Mouse (Mus musculus): ENCODE results near the gene Fam71a. TPM values are rescaled to one million over a fixed set of nuclear protein-coding genes. Genes with fewer than 3 reads are reported as not detected.
"Not testable (repeated sequence)": the region's sequence is repeated elsewhere in the genome, so short reads cannot be mapped to it uniquely, and the experiment has no call there.

The Fam71a gene
- polyA plus RNA-seq, 1 experiment = not detected

GRCm38 (mm10) chr1:191154314-191154713, 10.3 kb downstream of the Fam71a start:
- no peaks in the 10 kb centered on the region for H3K36me3 ChIP-seq (ENCODE audit: control insufficient read depth, insufficient read depth)
- no peaks in the 10 kb centered on the region for H3K79me3 ChIP-seq (ENCODE audit: low read depth)
- TF ChIP-seq MYOD1 (IDR thresholded peaks at IDR 0.05; ENCODE audit: control insufficient read depth, insufficient read length, low read depth) (no peak), MYOG (IDR thresholded peaks at IDR 0.05; ENCODE audit: control insufficient read depth, extremely low read depth, insufficient read length) (no peak), CTCF (IDR thresholded peaks at IDR 0.05; ENCODE audit: control insufficient read depth, insufficient read depth, insufficient read length) (no peak), USF1 (IDR thresholded peaks at IDR 0.05; ENCODE audit: low read depth) (no peak), CEBPB (IDR thresholded peaks at IDR 0.05; ENCODE audit: low read depth) (no peak), MAX (IDR thresholded peaks at IDR 0.05) (no peak), FOSL1 (IDR thresholded peaks at IDR 0.05; ENCODE audit: insufficient read depth, low read length, poor library complexity, severe bottlenecking) (no peak)
- H3ac ChIP-seq (ENCODE audit: control insufficient read depth, insufficient read length, low read depth) = no peak overlapping the region
- H3K4me3 ChIP-seq (ENCODE audit: insufficient read depth, poor library complexity, severe bottlenecking) = no peak overlapping the region
- no peaks in the 10 kb centered on the region for H3K79me2 ChIP-seq (ENCODE audit: control insufficient read depth, insufficient read depth)
- peaks cover 16% of the 10 kb centered on the region for H3K27me3 ChIP-seq (ENCODE audit: control insufficient read depth, insufficient read depth, insufficient read length)

DNA sequence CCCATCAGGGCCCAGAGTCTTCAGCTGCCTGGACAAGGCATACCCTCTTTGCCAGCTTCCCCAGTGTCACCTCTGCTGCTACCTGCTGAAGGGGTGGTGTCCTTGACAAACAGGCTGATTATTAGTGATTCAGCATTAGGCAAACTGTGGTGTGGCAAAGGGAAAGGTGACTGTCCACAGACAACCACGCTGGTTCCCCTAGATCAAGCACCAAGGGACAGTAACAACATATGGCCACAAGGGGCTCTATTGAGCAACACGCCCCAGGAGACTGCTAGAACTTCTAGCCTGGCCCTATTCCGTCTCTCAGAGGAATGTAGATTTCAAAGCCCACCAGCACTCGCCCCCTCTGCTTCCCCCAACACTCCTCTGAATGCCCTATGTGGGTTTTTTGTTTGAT, 11.6 kb downstream of the Fam71a start:
- Histone ChIP-seq H3K36me3 (ENCODE audit: control insufficient read depth, insufficient read depth) (no peaks in the 10 kb centered on the region), H3K79me3 (ENCODE audit: low read depth) (no peaks in the 10 kb centered on the region), H3K79me2 (ENCODE audit: control insufficient read depth, insufficient read depth) (no peaks in the 10 kb centered on the region), H3ac (ENCODE audit: control insufficient read depth, insufficient read length, low read depth) (no peak overlapping the region), H3K4me3 (ENCODE audit: insufficient read depth, poor library complexity, severe bottlenecking) (no peak overlapping the region), H3K27me3 (ENCODE audit: control insufficient read depth, insufficient read depth, insufficient read length) (peaks cover 16% of the 10 kb centered on the region)
- TF ChIP-seq USF1 (IDR thresholded peaks at IDR 0.05; ENCODE audit: low read depth) (no peak), FOSL1 (IDR thresholded peaks at IDR 0.05; ENCODE audit: insufficient read depth, low read length, poor library complexity, severe bottlenecking) (no peak), CTCF (IDR thresholded peaks at IDR 0.05; ENCODE audit: control insufficient read depth, insufficient read depth, insufficient read length) (peak; percentile 43), MYOD1 (IDR thresholded peaks at IDR 0.05; ENCODE audit: control insufficient read depth, insufficient read length, low read depth) (no peak), MYOG (IDR thresholded peaks at IDR 0.05; ENCODE audit: control insufficient read depth, extremely low read depth, insufficient read length) (no peak), CEBPB (IDR thresholded peaks at IDR 0.05; ENCODE audit: low read depth) (peak; percentile 37), MAX (IDR thresholded peaks at IDR 0.05) (no peak)

DNA sequence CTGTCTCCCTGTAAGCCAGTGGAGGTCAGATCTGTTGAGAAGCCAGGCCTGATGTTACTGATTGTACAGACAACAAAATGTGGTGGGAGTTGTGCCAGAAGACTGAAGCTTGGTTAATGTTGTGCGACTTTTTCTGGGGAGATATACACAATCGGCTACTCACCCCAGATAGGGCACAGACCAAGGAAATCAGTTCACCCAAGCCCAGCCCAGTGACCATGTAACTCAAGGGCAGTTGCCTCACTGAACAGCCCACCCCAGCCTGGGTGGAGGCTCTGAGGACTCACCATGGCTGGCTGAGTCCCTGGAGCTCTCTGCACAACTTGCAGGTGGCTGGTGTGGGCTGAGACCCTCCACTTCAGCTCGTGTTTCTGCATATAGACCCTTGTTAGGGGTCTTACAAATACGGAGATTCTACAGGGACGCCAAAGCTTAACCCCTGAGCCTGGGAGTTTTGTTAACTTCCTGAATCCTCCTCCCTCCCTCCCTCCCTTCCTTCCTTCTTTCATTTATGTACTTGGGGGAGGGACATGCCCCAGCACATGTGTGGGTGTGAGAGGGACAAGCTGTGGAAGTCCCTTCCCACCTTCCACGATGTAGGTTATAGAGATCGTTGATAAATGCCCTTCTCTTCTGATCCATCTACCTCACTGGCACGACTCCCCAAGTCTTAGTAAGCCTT, 13.6 kb downstream of the Fam71a start:
- Histone ChIP-seq H3K79me3 (ENCODE audit: low read depth) (no peaks in the 10 kb centered on the region), H3K79me2 (ENCODE audit: control insufficient read depth, insufficient read depth) (no peaks in the 10 kb centered on the region), H3K36me3 (ENCODE audit: control insufficient read depth, insufficient read depth) (no peaks in the 10 kb centered on the region), H3K27me3 (ENCODE audit: control insufficient read depth, insufficient read depth, insufficient read length) (peaks cover 16% of the 10 kb centered on the region), H3ac (ENCODE audit: control insufficient read depth, insufficient read length, low read depth) (no peak overlapping the region), H3K4me3 (ENCODE audit: insufficient read depth, poor library complexity, severe bottlenecking) (no peak overlapping the region)
- TF ChIP-seq MAX (IDR thresholded peaks at IDR 0.05) (no peak), MYOD1 (IDR thresholded peaks at IDR 0.05; ENCODE audit: control insufficient read depth, insufficient read length, low read depth) (no peak), CTCF (IDR thresholded peaks at IDR 0.05; ENCODE audit: control insufficient read depth, insufficient read depth, insufficient read length) (no peak), FOSL1 (IDR thresholded peaks at IDR 0.05; ENCODE audit: insufficient read depth, low read length, poor library complexity, severe bottlenecking) (no peak), MYOG (IDR thresholded peaks at IDR 0.05; ENCODE audit: control insufficient read depth, extremely low read depth, insufficient read length) (no peak), USF1 (IDR thresholded peaks at IDR 0.05; ENCODE audit: low read depth) (no peak), CEBPB (IDR thresholded peaks at IDR 0.05; ENCODE audit: low read depth) (no peak)

DNA sequence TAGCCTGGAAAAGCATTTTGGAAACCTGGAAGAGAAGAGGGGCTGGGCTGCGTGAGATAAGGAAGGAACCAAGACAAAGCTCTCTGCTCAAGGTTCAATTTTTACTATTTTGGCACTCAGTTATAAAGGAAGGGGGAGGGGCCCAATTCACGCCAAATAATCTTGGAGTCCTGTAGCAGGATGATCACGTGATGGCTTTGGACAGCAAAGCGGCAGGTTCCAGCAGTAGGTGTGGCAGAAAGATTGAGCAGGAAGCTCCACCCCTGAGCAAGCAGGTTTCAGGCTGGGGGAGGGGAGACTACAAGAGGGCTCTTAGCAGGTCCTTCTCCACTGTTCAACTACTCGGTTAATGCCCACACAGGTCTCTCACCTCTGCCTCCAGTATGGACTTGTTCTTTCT, 15.1 kb downstream of the Fam71a start:
- not testable (repeated sequence) for H3K4me3 ChIP-seq (ENCODE audit: insufficient read depth, poor library complexity, severe bottlenecking); H3K36me3 ChIP-seq (ENCODE audit: control insufficient read depth, insufficient read depth); H3K79me2 ChIP-seq (ENCODE audit: control insufficient read depth, insufficient read depth); H3ac ChIP-seq (ENCODE audit: control insufficient read depth, insufficient read length, low read depth); H3K79me3 ChIP-seq (ENCODE audit: low read depth)
- peaks cover 16% of the 10 kb centered on the region for H3K27me3 ChIP-seq (ENCODE audit: control insufficient read depth, insufficient read depth, insufficient read length)

DNA sequence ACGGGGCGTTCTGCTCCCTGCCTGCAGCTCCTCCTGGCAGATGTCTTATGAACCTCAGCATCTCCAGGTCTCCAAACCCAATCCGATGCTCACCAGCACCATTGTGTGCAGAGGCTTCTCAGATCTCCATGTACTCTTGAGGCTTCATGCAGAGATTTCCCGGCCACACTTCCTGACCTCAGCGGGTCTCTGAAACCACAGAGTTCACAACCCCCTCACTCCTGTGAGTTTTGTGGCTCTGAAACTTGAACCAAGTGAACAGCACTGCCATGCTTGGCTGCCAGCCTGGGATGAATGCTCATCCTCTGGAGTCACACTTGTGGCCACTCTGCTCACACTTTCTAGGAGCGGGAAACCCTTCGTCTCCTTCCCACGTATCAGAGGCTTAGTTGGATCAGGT, 23.6 kb downstream of the Fam71a start:
- Histone ChIP-seq H3K79me2 (ENCODE audit: control insufficient read depth, insufficient read depth) (no peaks in the 10 kb centered on the region), H3K4me3 (ENCODE audit: insufficient read depth, poor library complexity, severe bottlenecking) (no peak overlapping the region), H3ac (ENCODE audit: control insufficient read depth, insufficient read length, low read depth) (no peak overlapping the region), H3K27me3 (ENCODE audit: control insufficient read depth, insufficient read depth, insufficient read length) (peaks cover 24% of the 10 kb centered on the region), H3K79me3 (ENCODE audit: low read depth) (no peaks in the 10 kb centered on the region), H3K36me3 (ENCODE audit: control insufficient read depth, insufficient read depth) (no peaks in the 10 kb centered on the region)
- TF ChIP-seq MAX (IDR thresholded peaks at IDR 0.05) (peak; percentile 84), MYOD1 (IDR thresholded peaks at IDR 0.05; ENCODE audit: control insufficient read depth, insufficient read length, low read depth) (peak; percentile 20), CTCF (IDR thresholded peaks at IDR 0.05; ENCODE audit: control insufficient read depth, insufficient read depth, insufficient read length) (no peak)

DNA sequence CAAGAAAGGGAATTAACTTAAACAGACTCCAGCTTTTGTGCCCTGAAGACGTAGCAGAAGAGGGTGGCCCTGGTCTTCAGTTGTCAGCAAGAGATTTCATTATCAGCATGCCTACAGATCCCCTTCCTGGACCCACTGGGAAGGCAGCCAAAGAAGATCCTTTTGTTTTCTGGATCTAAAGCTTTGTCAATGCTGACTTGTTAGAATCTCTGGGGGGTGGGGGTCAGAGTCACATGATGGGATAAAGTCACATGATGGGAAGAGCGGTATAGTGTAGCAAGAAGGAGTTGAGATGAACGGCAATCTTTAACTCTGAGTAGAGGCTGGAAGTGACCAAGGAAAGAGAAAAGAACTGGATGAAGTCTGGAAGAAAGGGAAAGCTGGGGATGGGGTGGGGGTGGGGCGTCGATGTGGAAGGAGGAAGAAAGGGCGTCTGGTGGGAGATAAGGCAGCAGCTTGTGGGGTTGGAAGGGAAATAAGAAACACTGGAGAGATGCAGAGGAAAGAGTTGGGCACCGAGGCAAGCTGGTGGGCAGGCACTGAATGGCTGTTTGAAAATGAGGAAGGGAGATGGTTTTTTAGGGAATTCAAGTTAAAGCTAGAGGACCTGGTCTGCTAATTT, 25.6 kb downstream of the Fam71a start:
- H3K79me2 ChIP-seq (ENCODE audit: control insufficient read depth, insufficient read depth) = no peaks in the 10 kb centered on the region
- no peaks in the 10 kb centered on the region for H3K36me3 ChIP-seq (ENCODE audit: control insufficient read depth, insufficient read depth)
- H3K4me3 ChIP-seq (ENCODE audit: insufficient read depth, poor library complexity, severe bottlenecking) = no peak overlapping the region
- no peaks in the 10 kb centered on the region for H3K79me3 ChIP-seq (ENCODE audit: low read depth)
- H3K27me3 ChIP-seq (ENCODE audit: control insufficient read depth, insufficient read depth, insufficient read length) = peaks cover 35% of the 10 kb centered on the region
- H3ac ChIP-seq (ENCODE audit: control insufficient read depth, insufficient read length, low read depth) = no peak overlapping the region
- no peak for TF ChIP-seq USF1 (IDR thresholded peaks at IDR 0.05; ENCODE audit: low read depth)
- no peak for TF ChIP-seq CTCF (IDR thresholded peaks at IDR 0.05; ENCODE audit: control insufficient read depth, insufficient read depth, insufficient read length)
- no peak for TF ChIP-seq CEBPB (IDR thresholded peaks at IDR 0.05; ENCODE audit: low read depth)
- no peak for TF ChIP-seq FOSL1 (IDR thresholded peaks at IDR 0.05; ENCODE audit: insufficient read depth, low read length, poor library complexity, severe bottlenecking)
